Mouse (Mus musculus) hindbrain, postnatal 0 days (tissue): ENCODE measurements around the gene Nkd2. TPM values are rescaled to one million over a fixed set of nuclear protein-coding genes. Genes with fewer than 3 reads are reported as not detected.

ENCODE experiments used
- ATAC-seq: fragments of 200-750 bp; cut with Nextera tagmentation; 2 replicates; pipeline ENCODE4 v1.8.0; 2017; ENCODE audit warnings: mild to moderate bottlenecking, moderate TSS enrichment, moderate library complexity
- DNase-seq: peaks from one replicate; pipeline ENCODE4 v3.0.0-alpha.2; 2015; ENCODE audit warnings: low spot score
- H3K27ac ChIP-seq: fragments of 300-500 bp; sonication (generic); 2 replicates; pipeline ENCODE4 v1.5.1; 2014; ENCODE audit warnings: mild to moderate bottlenecking
- H3K27me3 ChIP-seq: fragments of 300-500 bp; sonication (generic); 2 replicates; pipeline ENCODE4 v1.6.1; 2014; ENCODE audit warnings: low read length, mixed read lengths; ENCODE audit not compliant: insufficient read depth
- H3K36me3 ChIP-seq: fragments of 300-500 bp; sonication (generic); 2 replicates; pipeline ENCODE4 v1.6.1; 2014; ENCODE audit warnings: low read length, mixed read lengths; ENCODE audit not compliant: insufficient read depth
- H3K4me1 ChIP-seq: fragments of 300-500 bp; sonication (generic); 2 replicates; pipeline ENCODE4 v1.6.1; 2014; ENCODE audit warnings: antibody characterized with exemption, low read length, mixed read lengths; ENCODE audit not compliant: insufficient read depth
- H3K4me2 ChIP-seq: fragments of 300-500 bp; sonication (generic); 2 replicates; pipeline ENCODE4 v1.6.1; 2014; ENCODE audit warnings: low read depth, mild to moderate bottlenecking, low read length, moderate library complexity, mixed read lengths
- H3K4me3 ChIP-seq: fragments of 300-500 bp; sonication (generic); 2 replicates; pipeline ENCODE4 v1.5.1; 2014; ENCODE audit warnings: low read length
- H3K9ac ChIP-seq: fragments of 300-500 bp; sonication (generic); replicated peaks from 2 replicates; pipeline ENCODE4 v1.6.1; 2014; ENCODE audit warnings: mild to moderate bottlenecking, low read length, moderate library complexity, mixed read lengths
- H3K9me3 ChIP-seq: fragments of 300-500 bp; sonication (generic); 2 replicates; pipeline ENCODE4 v1.6.1; 2016; ENCODE audit warnings: low read length, mixed read lengths
- CTCF ChIP-seq: IDR thresholded peaks from 2 replicates; pipeline ENCODE4 v1.5.1; 2016; ENCODE audit warnings: antibody characterized with exemption, control low read depth, low read depth
- WGBS: fragments of 180-500 bp; shearing (Covaris S2); extraction: QIAGEN DNeasy Blood & Tissue Kit; methylation state at CpG from one replicate; pipeline ENCODE4 v1.1.7; 2014; 5-methylcytosine and 5-hydroxymethylcytosine counted together
- polyA plus RNA-seq: library from polyadenylated mRNA; unstranded; fragments of >200 nt; fragmentation: Nextera tagmentation; extraction: Ambion mirVana; gene quantifications from 2 replicates; pipeline ENCODE4 v1.2.1, GENCODE M21; 2015
- total RNA-seq: library from RNA; depleted of rRNA; stranded (reverse); fragments of >200 nt; gene quantifications from 2 replicates; pipeline ENCODE4 v1.2.3, GENCODE M21; 2014; rRNA removed

Nkd2 gene
- total RNA-seq (18.3 and 24.2 TPM in 2 replicates), polyA plus RNA-seq (10.3 and 12.6 TPM in 2 replicates)

- Histone ChIP-seq H3K9ac (peak within 1 kb of the TSS; percentile 56), H3K4me3 (peak within 1 kb of the TSS; percentile 55), H3K36me3 (no peaks in the 10 kb centered on the region), H3K27ac (no peak within 1 kb of the TSS), H3K4me2 (peak within 1 kb of the TSS; percentile 87), H3K4me1 (no peaks in the 10 kb centered on the region; the same call in 1 of the 2 replicates), H3K27me3 (0 out of 2 replicates have a peak, but pooled peaks cover 4% of the 10 kb centered on the region), H3K9me3 (no peaks in the 10 kb centered on the region)
- ATAC-seq (peak; percentile 85), DNase-seq (peak; percentile 91)
- TF ChIP-seq CTCF, result peak; percentile 68
- under 1% methylated on average over 33 of the region's 38 CpGs for WGBS
Measured at GRCm38 (mm10) chr13:73847465-73847836, at the start of gene Nkd2. TSS of gene Nkd2 (minus strand) at chr13:73847631.

DNA sequence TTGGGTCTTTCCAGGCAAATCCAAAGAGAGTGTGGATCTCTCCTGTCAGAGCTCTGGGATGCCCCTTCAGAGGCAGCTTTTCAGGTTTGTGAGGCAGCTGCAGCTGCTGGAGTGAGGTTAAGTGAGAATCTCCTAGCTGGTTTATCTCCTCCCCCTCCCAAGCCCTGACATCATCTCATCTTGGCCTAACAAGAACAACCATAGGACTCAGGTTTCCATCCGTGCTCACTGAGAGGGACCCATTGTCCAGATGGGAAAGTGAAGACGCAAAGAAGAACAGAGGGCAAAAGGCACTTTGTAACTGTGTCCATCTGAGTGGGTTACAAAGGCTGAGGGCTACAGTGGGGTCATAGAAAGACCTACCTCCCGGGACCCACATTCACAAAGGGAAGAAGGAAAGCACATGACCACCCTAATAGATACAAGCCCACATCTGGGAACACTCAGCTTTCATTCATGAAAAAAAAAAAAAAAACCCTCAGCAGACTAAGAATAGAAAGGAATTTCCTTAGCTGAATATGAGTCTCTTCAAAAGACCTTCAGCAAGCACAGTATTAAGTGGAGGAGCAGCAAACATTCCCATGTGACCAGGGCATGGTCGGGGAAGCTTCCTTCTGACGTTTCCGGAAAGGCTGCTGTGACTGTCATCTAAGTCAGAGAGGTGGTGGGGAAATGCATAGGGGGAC is 45.2 kb upstream of the Nkd2 start:
- Histone ChIP-seq H3K27me3 (no peaks in the 10 kb centered on the region), H3K4me3 (no peak overlapping the region), H3K27ac (no peak overlapping the region), H3K9ac (no peak overlapping the region), H3K4me2 (no peak overlapping the region), H3K9me3 (no peaks in the 10 kb centered on the region), H3K36me3 (no peaks in the 10 kb centered on the region), H3K4me1 (no peaks in the 10 kb centered on the region)
- no peak for DNase-seq
- ATAC-seq, result no peak
- WGBS, result 56% methylated on average over 6 of the region's 6 CpGs
- no peak for TF ChIP-seq CTCF

DNA sequence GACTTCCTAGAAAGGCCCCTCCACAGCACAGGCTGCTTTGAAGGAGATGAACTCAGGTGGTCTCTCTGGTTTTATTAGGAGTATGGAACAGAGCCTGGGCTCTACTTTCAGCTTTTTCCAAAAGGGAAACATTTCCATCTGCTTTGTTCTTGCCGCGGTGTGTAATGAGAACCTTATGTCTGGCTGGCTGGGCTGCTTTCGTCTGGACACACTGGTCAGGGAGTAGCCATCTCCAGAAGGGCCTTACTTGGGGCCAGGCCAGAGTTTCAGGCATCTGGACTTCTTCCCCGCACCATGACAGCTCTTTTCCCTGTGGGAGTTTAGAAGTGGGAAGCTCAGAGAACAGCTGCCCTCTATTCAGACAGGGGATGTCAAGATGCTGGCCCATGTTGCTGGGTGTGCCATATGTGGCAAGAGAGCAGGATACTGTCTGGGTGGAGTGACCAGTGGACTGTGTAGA is 40.0 kb upstream of the Nkd2 start:
- 0 out of 2 replicates have a peak, but pooled peaks cover 3% of the 10 kb centered on the region for H3K4me1 ChIP-seq
- H3K9ac ChIP-seq, result no peak overlapping the region
- H3K4me2 ChIP-seq, result no peak overlapping the region
- H3K27me3 ChIP-seq, result no peaks in the 10 kb centered on the region
- no peak overlapping the region for H3K4me3 ChIP-seq
- DNase-seq, result peak; percentile 18
- ATAC-seq, result peak; percentile 57; the same call in 1 of the 2 replicates
- WGBS, result 58% methylated on average over 4 of the region's 4 CpGs
- TF ChIP-seq CTCF, result no peak
- H3K9me3 ChIP-seq, result no peaks in the 10 kb centered on the region
- no peaks in the 10 kb centered on the region for H3K36me3 ChIP-seq
- H3K27ac ChIP-seq, result no peak overlapping the region

DNA sequence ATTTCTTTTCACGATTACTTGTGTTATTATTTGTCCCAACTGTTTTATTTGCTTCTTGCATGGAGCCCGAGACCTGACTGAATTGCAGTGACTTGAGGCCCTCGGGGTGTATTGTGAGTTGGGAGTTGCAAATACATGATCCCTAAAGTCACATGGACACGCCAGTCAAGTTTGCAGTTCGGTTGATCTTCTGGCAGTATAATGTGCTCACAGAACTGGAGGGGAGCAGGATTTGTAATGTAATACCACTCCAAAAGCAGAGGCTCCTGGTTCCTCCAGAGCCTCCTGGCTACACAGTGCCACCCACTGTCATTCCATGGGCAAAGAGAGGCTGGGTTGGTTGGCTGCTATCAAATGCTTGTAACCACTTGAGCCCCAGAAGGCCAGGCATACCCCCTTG is 39.2 kb upstream of the Nkd2 start:
- H3K9ac ChIP-seq, result no peak overlapping the region
- DNase-seq (no peak), ATAC-seq (no peak)
- no peaks in the 10 kb centered on the region for H3K9me3 ChIP-seq
- TF ChIP-seq CTCF, result no peak
- H3K4me2 ChIP-seq, result no peak overlapping the region
- no peaks in the 10 kb centered on the region for H3K36me3 ChIP-seq
- 79% methylated on average over 5 of the region's 5 CpGs for whole genome bisulfite sequencing
- no peak overlapping the region for H3K27ac ChIP-seq
- no peak overlapping the region for H3K4me3 ChIP-seq
- 0 out of 2 replicates have a peak, but pooled peaks cover 3% of the 10 kb centered on the region for H3K4me1 ChIP-seq
- H3K27me3 ChIP-seq, result no peaks in the 10 kb centered on the region

DNA sequence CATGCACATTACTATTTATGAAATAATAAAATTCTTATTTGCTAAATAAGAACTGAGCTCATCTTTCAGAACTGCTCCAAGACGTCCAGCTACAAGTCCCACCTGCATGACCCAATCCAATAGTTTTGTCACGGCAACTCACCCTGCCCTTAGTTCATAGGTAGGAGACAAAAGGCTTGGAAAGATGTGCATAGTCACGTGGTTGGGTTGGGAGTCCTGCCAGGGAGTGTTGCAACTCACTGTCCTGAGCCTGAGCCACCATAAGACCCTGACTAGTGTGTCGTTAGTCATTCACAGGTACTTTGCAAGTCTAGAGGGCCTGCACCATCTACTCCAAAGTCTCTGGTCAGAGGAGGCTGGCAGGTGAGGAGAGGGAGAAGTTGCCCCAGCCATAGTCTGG is 38.6 kb upstream of the Nkd2 start:
- H3K27me3 ChIP-seq, result no peaks in the 10 kb centered on the region
- H3K36me3 ChIP-seq, result no peaks in the 10 kb centered on the region
- no peak for DNase-seq
- H3K9ac ChIP-seq, result no peak overlapping the region
- no peak for ATAC-seq
- 60% methylated on average over 4 of the region's 4 CpGs for WGBS
- no peaks in the 10 kb centered on the region for H3K9me3 ChIP-seq
- no peak overlapping the region for H3K27ac ChIP-seq
- no peak overlapping the region for H3K4me3 ChIP-seq
- no peak overlapping the region for H3K4me2 ChIP-seq
- TF ChIP-seq CTCF, result no peak
- 0 out of 2 replicates have a peak, but pooled peaks cover 3% of the 10 kb centered on the region for H3K4me1 ChIP-seq

GRCm38 (mm10) chr13:73885656-73886055 is 38.2 kb upstream of the Nkd2 start:
- no peak for DNase-seq

GRCm38 (mm10) chr13:73881347-73881746 is 33.9 kb upstream of the Nkd2 start:
- Histone ChIP-seq H3K9ac (no peak overlapping the region), H3K27ac (no peak overlapping the region), H3K27me3 (no peaks in the 10 kb centered on the region), H3K4me2 (no peak overlapping the region), H3K36me3 (no peaks in the 10 kb centered on the region), H3K9me3 (no peaks in the 10 kb centered on the region), H3K4me1 (0 out of 2 replicates have a peak, but pooled peaks cover 3% of the 10 kb centered on the region), H3K4me3 (no peak overlapping the region)
- TF ChIP-seq CTCF, result no peak
- DNase-seq (no peak), ATAC-seq (no peak)
- WGBS, result 78% methylated on average over 8 of the region's 8 CpGs

More at GRCm38 (mm10) chr13:73885656-73886055, 38.2 kb upstream of the Nkd2 start:
- TF ChIP-seq CTCF, result no peak
- Histone ChIP-seq H3K4me1 (0 out of 2 replicates have a peak, but pooled peaks cover 3% of the 10 kb centered on the region), H3K4me2 (no peak overlapping the region), H3K9ac (no peak overlapping the region), H3K27me3 (no peaks in the 10 kb centered on the region), H3K27ac (no peak overlapping the region), H3K4me3 (no peak overlapping the region), H3K36me3 (no peaks in the 10 kb centered on the region), H3K9me3 (no peaks in the 10 kb centered on the region)
- ATAC-seq, result no peak
- WGBS, result 57% methylated on average over 4 of the region's 4 CpGs
